ENCODE assay signal across 14 mouse cellular contexts in the genomic region with DNA sequence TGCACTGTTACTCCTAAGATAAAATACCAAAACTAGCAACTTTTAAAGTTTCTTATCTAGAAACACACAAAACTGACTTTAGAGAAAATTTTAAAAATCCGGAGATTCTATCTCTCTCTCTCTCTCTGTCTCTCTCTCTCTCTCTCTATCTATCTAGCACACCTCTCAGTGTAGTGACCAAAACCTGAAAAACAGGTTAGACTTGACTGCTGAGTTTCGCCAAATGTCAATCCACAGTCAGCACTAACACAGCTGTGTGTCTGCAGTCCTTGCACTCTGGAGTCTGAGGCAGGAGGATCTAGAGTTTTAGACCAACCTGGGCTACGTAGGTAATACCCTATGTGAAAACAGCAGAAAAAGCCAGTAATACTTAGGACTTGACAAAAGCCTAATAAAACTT.
"Had no signal": no experiment of that assay in that cellular context is flagged by ENCODE, and none has a peak within 500 bp of the region (broad histone marks: within the 10 kb centered on the region; RNA-seq: fewer than 3 reads in every experiment).

No protein-coding gene starts in this region.

- H3K4me1 ChIP-seq: limb, embryonic 15.5 days; liver, embryonic 12.5 days; midbrain, embryonic 12.5 days; neural tube, embryonic 13.5 days had no signal

- H3K4me3 ChIP-seq: limb, embryonic 15.5 days; liver, embryonic 12.5 days; midbrain, embryonic 12.5 days; neural tube, embryonic 13.5 days had no signal

- H3K9me3 ChIP-seq: limb, embryonic 15.5 days; liver, embryonic 12.5 days; midbrain, embryonic 12.5 days; neural tube, embryonic 13.5 days had no signal

- H3K27me3 ChIP-seq: limb, embryonic 15.5 days; liver, embryonic 12.5 days; midbrain, embryonic 12.5 days; neural tube, embryonic 13.5 days had no signal

- DNase-seq: kidney, adult 8-10 months; kidney, postnatal 25 days; layer of hippocampus, adult 9-11 months; layer of hippocampus, postnatal 36 days; retina, postnatal 1 day; right cerebral cortex, postnatal 4 days; spleen, adult 18-20 months; thymus, adult 18-20 months; thymus, postnatal 14 days had no signal

- H3K4me2 ChIP-seq: limb, embryonic 15.5 days; liver, embryonic 12.5 days; midbrain, embryonic 12.5 days; neural tube, embryonic 13.5 days had no signal

- H3K27ac ChIP-seq: limb, embryonic 15.5 days; liver, embryonic 12.5 days; midbrain, embryonic 12.5 days; neural tube, embryonic 13.5 days had no signal

- H3K9ac ChIP-seq: limb, embryonic 15.5 days; liver, embryonic 12.5 days; midbrain, embryonic 12.5 days; neural tube, embryonic 13.5 days had no signal

- ATAC-seq: liver, embryonic 12.5 days; midbrain, embryonic 16.5 days had no signal
